Mouse (Mus musculus): ENCODE data around the gene Chd5.

Chd5 gene

DNA sequence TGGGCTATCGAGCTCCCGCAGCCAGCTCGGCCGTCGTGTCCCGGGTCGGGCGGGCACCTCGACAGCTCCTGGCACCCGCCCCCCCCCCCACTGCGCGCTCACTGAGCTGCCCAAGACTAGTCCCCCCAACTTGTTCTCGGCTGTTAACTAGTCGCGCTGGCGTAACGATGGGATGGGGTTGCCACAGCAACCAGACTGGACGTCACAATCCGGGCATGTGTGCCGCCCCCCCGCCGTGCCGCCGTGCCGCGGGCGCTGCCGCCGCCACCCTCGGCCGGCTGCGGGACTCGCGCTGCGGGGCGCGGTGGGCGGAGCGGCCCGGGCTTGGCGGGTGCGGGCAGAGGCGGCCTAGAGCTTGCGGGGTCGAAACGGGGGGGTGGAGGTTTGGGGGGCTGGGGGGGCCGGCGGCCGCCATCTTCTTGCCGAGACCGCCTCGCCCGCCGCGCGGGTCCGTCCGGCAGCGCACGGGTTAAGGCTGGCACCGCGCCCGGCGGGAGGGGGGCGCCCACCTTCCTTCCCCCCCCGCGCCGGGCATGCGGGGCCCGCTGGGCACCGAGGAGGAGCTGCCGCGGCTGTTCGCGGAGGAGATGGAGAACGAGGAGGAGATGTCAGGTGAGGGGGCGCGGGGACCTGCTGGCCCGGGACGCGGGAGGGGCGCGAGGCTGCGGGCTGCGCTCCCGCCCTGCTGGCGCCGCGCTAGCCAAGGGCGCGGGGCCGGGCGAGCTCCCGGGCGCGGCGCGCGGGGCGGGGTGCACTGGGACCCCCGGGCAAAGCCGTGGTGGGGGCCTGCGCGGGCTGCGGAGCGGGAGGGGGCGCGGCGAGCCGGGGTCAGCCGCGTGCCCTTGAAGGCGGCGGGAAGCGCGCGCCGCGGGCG, at the start of gene Chd5:
Chd5 (plus strand) TSS at position 233 of the 874 bp plus-strand sequence.
- in situ Hi-C loops (cut with MboI, MseI) = loop anchor here (5.0 kb wide), 1 partner anchor 89 kb away; no protein-coding TSS in a partner anchor

- in situ Hi-C loops (cut with MboI, MseI) = loop anchor here (10.0 kb wide), 1 partner anchor 356 kb away; the partner anchor contains the start of gene Dnajc11
Observed at GRCm38 (mm10) chr4:152290385-152290784, 48.1 kb upstream of the Chd5 start.

DNA sequence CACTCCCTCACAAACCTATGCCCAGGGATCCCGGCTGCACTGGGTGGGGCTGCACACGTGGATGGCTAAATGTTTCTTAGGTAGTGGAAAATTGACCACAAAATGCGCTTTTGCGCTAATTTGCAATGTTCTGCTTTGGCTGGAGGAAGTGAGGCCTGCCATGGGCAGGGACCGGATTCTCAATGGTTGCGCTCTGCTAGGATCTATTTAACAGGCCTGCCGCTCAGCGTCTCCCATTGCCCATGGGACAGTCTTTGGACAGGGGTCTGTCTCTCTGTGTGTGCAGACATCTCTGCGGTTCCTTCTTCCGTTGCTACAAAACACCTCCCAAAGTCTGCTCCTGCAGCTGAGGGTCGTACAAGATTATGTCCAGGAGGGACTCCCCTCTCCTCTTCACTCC, 47.5 kb upstream of the Chd5 start:
- in situ Hi-C loops (cut with MboI, MseI) = loop anchor here (10.0 kb wide), 1 partner anchor 356 kb away; the partner anchor contains the start of gene Dnajc11

DNA sequence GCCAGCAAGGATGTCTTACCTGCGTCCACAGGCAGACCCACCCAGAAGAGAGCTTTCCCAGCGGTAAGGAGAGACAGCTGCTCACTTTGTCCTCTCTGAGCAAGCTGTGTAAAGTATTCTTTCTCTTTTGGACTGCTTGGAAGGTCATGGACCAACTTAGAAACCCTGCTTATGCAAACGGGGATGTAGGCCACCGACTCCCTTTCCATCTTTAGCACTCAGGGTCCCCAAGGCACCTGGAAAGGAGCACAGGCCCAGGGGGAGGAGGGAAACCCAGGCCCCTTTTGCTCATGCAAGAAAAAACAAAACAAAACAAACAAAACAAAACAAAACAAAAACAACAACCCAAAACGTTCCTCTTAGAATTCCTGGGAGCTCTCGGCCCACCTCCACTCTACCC, 46.9 kb upstream of the Chd5 start, which contains the start of gene Hes3:
Hes3 (minus strand) TSS at position 101 of the 400 bp plus-strand sequence.
- in situ Hi-C loops (cut with MboI, MseI) = loop anchor here (10.0 kb wide), 1 partner anchor 357 kb away; the partner anchor contains the start of gene Dnajc11

- in situ Hi-C loops (cut with MboI, MseI) = loop anchor here (10.0 kb wide), 1 partner anchor 357 kb away; the partner anchor contains the start of gene Dnajc11
Observed at GRCm38 (mm10) chr4:152292102-152292765, 46.2 kb upstream of the Chd5 start.

GRCm38 (mm10) chr4:152294188-152294929, 44.1 kb upstream of the Chd5 start:
- in situ Hi-C loops (cut with MboI, MseI) = loop anchor here (10.0 kb wide), 1 partner anchor 360 kb away; the partner anchor contains the start of gene Dnajc11

GRCm38 (mm10) chr4:152295916-152296315, 42.5 kb upstream of the Chd5 start:
- in situ Hi-C loops (cut with MboI, MseI) = loop anchor here (10.0 kb wide), 1 partner anchor 361 kb away; the partner anchor contains the start of gene Dnajc11

DNA sequence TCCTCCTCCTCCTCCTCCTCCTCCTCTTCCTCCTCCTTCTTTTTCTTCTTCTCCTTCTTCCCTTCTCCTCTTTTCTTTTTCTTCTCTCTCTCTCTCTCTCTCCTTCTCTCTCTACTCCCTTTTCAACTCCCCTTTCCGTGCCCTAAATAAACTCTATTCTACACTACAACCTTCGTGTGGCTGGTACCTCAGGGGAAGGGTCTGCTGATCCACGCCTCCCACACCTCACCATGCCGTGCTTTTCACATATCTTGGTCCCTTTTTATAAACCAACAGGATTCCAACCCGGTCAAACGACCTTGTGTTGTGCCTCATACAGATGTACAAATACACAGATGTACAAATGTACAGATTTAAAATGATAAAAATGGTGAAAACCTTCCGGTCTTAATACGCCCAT, 42.1 kb upstream of the Chd5 start:
- in situ Hi-C loops (cut with MboI, MseI) = loop anchor here (10.0 kb wide), 1 partner anchor 362 kb away; the partner anchor contains the start of gene Dnajc11

GRCm38 (mm10) chr4:152296874-152297861, 41.3 kb upstream of the Chd5 start, which contains the start of gene Icmt:
TSS of gene Icmt (plus strand) at chr4:152297227.
- in situ Hi-C loops (cut with MboI, MseI) = loop anchor here (10.0 kb wide), 1 partner anchor 362 kb away; the partner anchor contains the start of gene Dnajc11

DNA sequence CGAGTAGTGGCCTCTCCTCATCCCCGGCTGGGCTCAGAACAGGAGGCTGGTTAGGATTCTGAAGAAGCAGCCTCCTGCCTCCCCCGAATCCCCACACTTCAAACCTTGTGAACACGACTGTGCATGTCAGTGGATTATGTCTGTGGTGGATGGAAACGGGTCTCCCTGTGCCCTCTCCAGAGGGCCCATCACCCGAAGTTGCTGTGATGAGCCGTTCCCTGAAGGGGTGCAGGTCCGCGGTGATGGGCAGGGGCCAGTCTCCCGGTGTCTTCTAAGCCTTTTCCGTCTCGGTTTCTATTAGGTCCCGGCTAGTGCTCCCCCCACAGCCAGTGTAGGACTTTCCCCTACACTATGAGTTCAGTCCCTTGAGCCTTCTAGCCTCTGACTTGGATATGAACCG, 39.6 kb upstream of the Chd5 start:
- in situ Hi-C loops (cut with MboI, MseI) = loop anchor here (10.0 kb wide), 1 partner anchor 364 kb away; the partner anchor contains the start of gene Dnajc11

- in situ Hi-C loops (cut with MboI, MseI) = no loop called here
Observed at GRCm38 (mm10) chr4:152300375-152300774, 38.1 kb upstream of the Chd5 start.

DNA sequence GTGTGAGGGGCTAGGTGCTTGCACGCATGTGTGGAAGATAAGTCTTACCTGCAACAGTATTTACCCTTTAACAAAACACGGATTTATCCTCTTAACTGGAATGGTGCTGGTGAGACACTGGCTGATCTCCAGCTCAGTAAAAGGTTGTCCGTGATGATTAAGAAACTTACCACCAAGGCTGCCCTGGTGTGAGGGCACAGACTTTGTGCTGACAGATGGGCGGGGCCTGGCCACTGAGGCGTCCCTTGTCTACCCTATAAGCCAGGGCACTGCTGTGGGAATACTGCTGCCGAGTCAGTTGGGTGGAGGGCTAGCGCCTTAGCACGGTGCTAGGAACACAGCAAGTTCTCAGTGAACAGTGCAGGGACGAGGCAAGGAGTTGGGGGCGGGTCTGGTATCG, 36.4 kb upstream of the Chd5 start:
- in situ Hi-C loops (cut with MboI, MseI) = no loop called here

DNA sequence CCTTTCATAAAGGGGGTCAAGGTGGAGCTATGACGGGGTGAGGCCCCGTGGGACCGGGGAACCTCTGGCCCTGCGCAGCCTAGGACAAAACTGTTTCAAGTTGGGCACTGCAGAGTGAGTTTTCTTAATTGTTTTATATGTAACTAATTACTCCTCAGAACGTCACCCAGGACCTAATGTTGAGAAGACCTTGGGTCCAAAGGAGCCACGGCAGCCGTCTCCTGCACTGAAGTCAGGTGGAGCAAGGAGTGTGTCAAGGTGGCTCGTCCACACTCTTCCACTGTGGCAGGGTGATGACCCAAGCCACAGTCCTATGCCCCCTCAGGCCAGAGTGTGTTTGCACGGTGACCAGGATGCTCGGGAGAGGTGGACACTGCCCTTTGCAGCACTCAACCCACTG, 35.3 kb upstream of the Chd5 start:
- in situ Hi-C loops (cut with MboI, MseI) = no loop called here

DNA sequence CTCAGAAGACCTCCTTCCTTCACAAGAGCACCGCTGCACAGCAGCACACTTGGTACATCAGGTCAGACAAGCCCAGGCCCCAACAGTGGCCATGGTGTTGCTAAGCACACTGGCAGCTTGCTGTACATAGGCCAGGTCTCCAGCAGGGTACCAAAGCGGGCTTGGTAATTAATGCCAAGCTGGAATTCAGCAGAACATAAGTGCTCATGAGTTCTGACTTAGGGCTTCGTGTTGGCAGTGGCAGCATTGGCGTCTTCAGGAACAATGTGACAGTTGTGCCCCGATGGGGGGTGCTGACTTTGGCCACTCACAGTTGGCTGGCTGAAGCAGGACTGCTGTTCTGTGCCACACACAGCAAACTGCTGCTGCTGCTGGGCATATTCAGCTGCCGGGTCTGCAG, 33.8 kb upstream of the Chd5 start:
- in situ Hi-C loops (cut with MboI, MseI) = no loop called here

DNA sequence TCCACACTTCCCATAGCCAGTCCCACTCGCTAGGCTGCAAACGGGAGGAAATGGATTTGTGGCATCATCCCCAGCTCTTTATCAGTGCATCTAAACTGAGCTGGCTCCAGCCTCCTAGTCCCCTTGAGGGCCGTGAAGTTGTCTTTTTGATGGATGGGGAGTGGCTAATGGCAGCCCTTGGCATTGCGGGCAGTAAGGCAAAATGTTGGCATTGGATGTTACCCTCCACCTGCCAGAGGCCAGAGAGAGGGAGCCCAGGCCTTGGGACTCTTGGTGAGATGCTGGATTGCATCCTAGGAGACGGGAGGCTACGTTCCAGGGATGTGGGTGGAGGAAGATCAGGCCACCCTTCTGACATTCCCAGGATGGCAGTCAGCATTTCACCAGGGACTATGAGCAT, 32.5 kb upstream of the Chd5 start:
- in situ Hi-C loops (cut with MboI, MseI) = no loop called here

GRCm38 (mm10) chr4:152307542-152307941, 30.9 kb upstream of the Chd5 start:
- in situ Hi-C loops (cut with MboI, MseI) = no loop called here

- in situ Hi-C loops (cut with MboI, MseI) = no loop called here
Observed at GRCm38 (mm10) chr4:152312186-152312585, 26.3 kb upstream of the Chd5 start.

DNA sequence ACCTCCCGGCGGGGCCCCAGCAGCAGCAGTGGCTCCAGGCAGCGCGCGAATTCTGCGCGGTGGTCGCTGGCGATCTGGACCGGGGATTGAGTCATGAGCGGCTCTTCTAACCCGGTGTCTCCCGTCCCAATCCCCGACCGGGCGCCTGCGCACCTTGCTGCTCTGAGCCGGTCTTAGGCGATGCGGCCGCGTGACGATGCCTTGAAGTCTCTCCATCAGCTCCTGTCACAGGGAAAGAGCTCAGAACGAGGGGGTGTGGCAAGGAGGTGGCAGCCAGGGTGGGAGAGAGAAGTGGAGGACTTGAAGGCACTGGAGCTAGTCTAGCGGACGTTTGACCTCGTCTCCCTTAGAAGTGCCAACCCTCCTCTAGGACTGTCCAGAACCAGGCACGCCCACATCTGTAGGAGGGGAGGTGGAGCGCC, 25.2 kb upstream of the Chd5 start:
- in situ Hi-C loops (cut with MboI, MseI) = no loop called here

DNA sequence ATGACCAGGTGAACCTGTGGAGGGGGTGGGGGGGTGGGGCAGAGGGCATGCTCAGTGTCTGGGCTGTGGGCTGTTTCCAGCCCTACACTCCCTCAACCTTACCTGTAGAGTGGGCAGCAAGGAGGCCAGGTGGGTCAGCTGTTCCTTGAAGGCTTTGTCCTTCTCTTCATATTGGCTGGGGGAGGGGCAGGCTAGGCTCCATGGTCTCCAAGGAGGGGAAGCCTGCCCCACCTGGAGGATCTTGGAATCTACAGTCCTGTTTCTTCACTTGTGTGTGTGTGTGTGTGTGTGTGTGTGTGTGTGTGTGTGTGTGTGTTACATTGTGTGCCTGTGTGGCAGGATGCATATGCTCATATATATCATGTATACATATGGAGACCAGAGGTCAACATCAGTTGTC, 24.5 kb upstream of the Chd5 start:
- in situ Hi-C loops (cut with MboI, MseI) = no loop called here
